Comparison of ENCODE assay signal across 8 mouse cellular contexts in genomic region chr3:8245822-8246221, GRCm38 (mm10).
DNase-seq lines count a peak whose midpoint lies in the region; ATAC-seq and TF ChIP-seq lines count a peak whose summit lies in the region.
"Not testable (repeated sequence)": the region's sequence is repeated elsewhere in the genome, so short reads cannot be mapped to it uniquely, and the experiment has no call there.

No protein-coding gene starts in this region.

- not testable (repeated sequence) for H3K9me3 ChIP-seq in limb, embryonic 11.5 days (ENCODE audit: control insufficient read depth, low read length)

- not testable (repeated sequence) for H3K27me3 ChIP-seq in heart, adult 2 months (ENCODE audit: control insufficient read depth, insufficient read depth, low read length); limb, embryonic 11.5 days (ENCODE audit: control insufficient read depth, insufficient read depth, low read length)

- H3K27ac ChIP-seq in heart, adult 2 months; limb, embryonic 11.5 days (replicated peaks; ENCODE audit: low read depth, low read length): not testable (repeated sequence)

- TF ChIP-seq POLR2A in heart, adult 2 months (IDR thresholded peaks at IDR 0.05; ENCODE audit: insufficient read depth, low read depth, low read length) = not testable (repeated sequence)

- H3K9ac ChIP-seq in heart, adult 2 months (ENCODE audit: low read depth, low read length); limb, embryonic 11.5 days (ENCODE audit: low read length): not testable (repeated sequence)

- intact Hi-C loops in heart, adult 2 months (cut with DNase I) = not testable (repeated sequence)

- DNase-seq in 416B (ENCODE audit: low read depth) = peak; percentile 54
- DNase-seq in adrenal gland, adult 18-20 months (ENCODE audit: low spot score in 2 of 2) = peak; percentile 55 to 61
- DNase-seq in cerebellum, postnatal 14 days = peak; percentile 35 to 37
- peak; percentile 33 to 34 for DNase-seq in heart, adult 2 months
- peak; percentile 13 to 30 for DNase-seq in kidney, postnatal 4 days
- DNase-seq in limb, embryonic 11.5 days (ENCODE audit: low spot score) = peak; percentile 26
- peak; percentile 16 for DNase-seq in ovary, postnatal 36 days (ENCODE audit: low spot score)
- DNase-seq in thymus, adult 18-20 months = peak; percentile 4 to 39

- H3K36me3 ChIP-seq in heart, adult 2 months (ENCODE audit: control insufficient read depth, insufficient read depth, low read length); limb, embryonic 11.5 days (ENCODE audit: control insufficient read depth, insufficient read depth, low read length): not testable (repeated sequence)

- TF ChIP-seq CTCF in heart, adult 2 months (IDR thresholded peaks at IDR 0.05) = not testable (repeated sequence)

- H3K4me1 ChIP-seq in heart, adult 2 months (ENCODE audit: control insufficient read depth, insufficient read depth, low read length); limb, embryonic 11.5 days (ENCODE audit: control insufficient read depth, insufficient read depth, low read length): not testable (repeated sequence)

- not testable (repeated sequence) for ATAC-seq in limb, embryonic 11.5 days (ENCODE audit: insufficient number of reproducible peaks, low FRiP score, low TSS enrichment, low read depth)

- not testable (repeated sequence) for H3K4me3 ChIP-seq in heart, adult 2 months; limb, embryonic 11.5 days (ENCODE audit: low read depth, low read length)

- 25% methylated on average over 1 of the region's 1 CpGs for WGBS in heart, adult 2 months
- WGBS in limb, embryonic 11.5 days = 27% methylated on average over 1 of the region's 1 CpGs

- not testable (repeated sequence) for H3K4me2 ChIP-seq in limb, embryonic 11.5 days (ENCODE audit: low read depth, severe bottlenecking)

- TF ChIP-seq EP300 in heart, adult 2 months (IDR thresholded peaks at IDR 0.05; ENCODE audit: insufficient read depth, low read depth, low read length) = not testable (repeated sequence)

- not testable (repeated sequence) for H3K79me2 ChIP-seq in heart, adult 2 months (replicated peaks; ENCODE audit: control insufficient read depth, insufficient read depth, low read length)
